Mouse (Mus musculus) liver, postnatal 0 days (tissue): Measurements from ENCODE around the gene D930007J09Rik.

Experiments used
- CTCF ChIP-seq: sonication (generic); IDR thresholded peaks from 2 replicates; pipeline ENCODE4 v1.5.1; 2016; ENCODE audit warnings: antibody characterized with exemption, low read depth
- EP300 ChIP-seq: IDR thresholded peaks from 2 replicates; pipeline ENCODE4 v1.6.1; 2016; ENCODE audit warnings: antibody characterized with exemption, low read depth, mild to moderate bottlenecking

- TF ChIP-seq CTCF (no peak), EP300 (no peak)
Measured at GRCm38 (mm10) chr13:32764448-32764847, 38.2 kb downstream of the D930007J09Rik start.
